Mouse (Mus musculus) stomach, postnatal 0 days (tissue): ENCODE data around the gene Ralgapa2.

Experiments used
- CTCF ChIP-seq: IDR thresholded peaks from 2 replicates; pipeline ENCODE4 v1.5.1; 2016; ENCODE audit warnings: antibody characterized with exemption, low read depth, mild to moderate bottlenecking, moderate library complexity
- EP300 ChIP-seq: optimal IDR thresholded peaks from 2 replicates; pipeline ENCODE3; 2016; ENCODE audit warnings: antibody characterized with exemption

- TF ChIP-seq EP300 (no peak), CTCF (no peak)
Observed at GRCm38 (mm10) chr2:146324907-146325715, 187.0 kb downstream of the Ralgapa2 start.
